Mouse (Mus musculus): ENCODE measurements around the gene Rap2c. TPM values are rescaled to one million over a fixed set of nuclear protein-coding genes. Genes with fewer than 3 reads are reported as not detected.

Gene Rap2c
- polyA plus RNA-seq, 1 experiment: 49.9 TPM

- H3K9me3 ChIP-seq (replicated peaks; ENCODE audit: control insufficient read depth, insufficient read depth, low read length, poor library complexity, severe bottlenecking): no peaks in the 10 kb centered on the region
- peak overlapping the region; percentile 99 for H3K9ac ChIP-seq (ENCODE audit: low read depth, poor library complexity, severe bottlenecking)
- TF ChIP-seq EP300 (IDR thresholded peaks at IDR 0.05; ENCODE audit: insufficient read depth, low read depth, low read length): no peak
- no peak for TF ChIP-seq POLR2A (IDR thresholded peaks at IDR 0.05; ENCODE audit: insufficient read depth, low read length)
- TF ChIP-seq CTCF (IDR thresholded peaks at IDR 0.05; ENCODE audit: low read depth, low read length): no peak
- H3K36me3 ChIP-seq (ENCODE audit: control insufficient read depth, insufficient read depth, low read length, poor library complexity, severe bottlenecking): no peaks in the 10 kb centered on the region; the same call in 1 of the 2 replicates
- no peak overlapping the region for H3K27ac ChIP-seq (ENCODE audit: insufficient read depth, low read length)
- H3K27me3 ChIP-seq (ENCODE audit: control insufficient read depth, insufficient read depth, low read length, poor library complexity, severe bottlenecking): no peaks in the 10 kb centered on the region
- peak overlapping the region; percentile 66 for H3K4me3 ChIP-seq (ENCODE audit: low read depth, low read length)
- no peaks in the 10 kb centered on the region for H3K4me1 ChIP-seq (ENCODE audit: control insufficient read depth, insufficient read depth, low read length)
Observed at GRCm38 (mm10) chrX:51016926-51017325, 892 bp downstream of the Rap2c start.

- H3K27me3 ChIP-seq (ENCODE audit: control insufficient read depth, insufficient read depth, low read length, poor library complexity, severe bottlenecking): no peaks in the 10 kb centered on the region
- TF ChIP-seq POLR2A (IDR thresholded peaks at IDR 0.05; ENCODE audit: insufficient read depth, low read length) (no peak), EP300 (IDR thresholded peaks at IDR 0.05; ENCODE audit: insufficient read depth, low read depth, low read length) (no peak), CTCF (IDR thresholded peaks at IDR 0.05; ENCODE audit: low read depth, low read length) (no peak)
- H3K36me3 ChIP-seq (ENCODE audit: control insufficient read depth, insufficient read depth, low read length, poor library complexity, severe bottlenecking): no peaks in the 10 kb centered on the region; the same call in 1 of the 2 replicates
- no peak overlapping the region for H3K4me3 ChIP-seq (ENCODE audit: low read depth, low read length)
- no peaks in the 10 kb centered on the region for H3K9me3 ChIP-seq (replicated peaks; ENCODE audit: control insufficient read depth, insufficient read depth, low read length, poor library complexity, severe bottlenecking)
- H3K27ac ChIP-seq (ENCODE audit: insufficient read depth, low read length): no peak overlapping the region
- no peak overlapping the region for H3K9ac ChIP-seq (ENCODE audit: low read depth, poor library complexity, severe bottlenecking)
- H3K4me1 ChIP-seq (ENCODE audit: control insufficient read depth, insufficient read depth, low read length): no peaks in the 10 kb centered on the region
Observed at GRCm38 (mm10) chrX:51012280-51012679, 5.5 kb downstream of the Rap2c start.

GRCm38 (mm10) chrX:51010323-51010722 is 7.5 kb downstream of the Rap2c start:
- H3K9me3 ChIP-seq (replicated peaks; ENCODE audit: control insufficient read depth, insufficient read depth, low read length, poor library complexity, severe bottlenecking): no peaks in the 10 kb centered on the region
- H3K4me1 ChIP-seq (ENCODE audit: control insufficient read depth, insufficient read depth, low read length): no peaks in the 10 kb centered on the region
- H3K27me3 ChIP-seq (ENCODE audit: control insufficient read depth, insufficient read depth, low read length, poor library complexity, severe bottlenecking): no peaks in the 10 kb centered on the region
- no peak overlapping the region for H3K27ac ChIP-seq (ENCODE audit: insufficient read depth, low read length)
- H3K4me3 ChIP-seq (ENCODE audit: low read depth, low read length): no peak overlapping the region
- H3K9ac ChIP-seq (ENCODE audit: low read depth, poor library complexity, severe bottlenecking): no peak overlapping the region
- H3K36me3 ChIP-seq (ENCODE audit: control insufficient read depth, insufficient read depth, low read length, poor library complexity, severe bottlenecking): no peaks in the 10 kb centered on the region; the same call in 1 of the 2 replicates
- no peak for TF ChIP-seq CTCF (IDR thresholded peaks at IDR 0.05; ENCODE audit: low read depth, low read length)
- no peak for TF ChIP-seq POLR2A (IDR thresholded peaks at IDR 0.05; ENCODE audit: insufficient read depth, low read length)
- no peak for TF ChIP-seq EP300 (IDR thresholded peaks at IDR 0.05; ENCODE audit: insufficient read depth, low read depth, low read length)

GRCm38 (mm10) chrX:51000791-51001190 is 17.0 kb downstream of the Rap2c start:
- TF ChIP-seq CTCF (IDR thresholded peaks at IDR 0.05; ENCODE audit: low read depth, low read length) (no peak), POLR2A (IDR thresholded peaks at IDR 0.05; ENCODE audit: insufficient read depth, low read length) (no peak), EP300 (IDR thresholded peaks at IDR 0.05; ENCODE audit: insufficient read depth, low read depth, low read length) (no peak)
- H3K9ac ChIP-seq (ENCODE audit: low read depth, poor library complexity, severe bottlenecking): no peak overlapping the region

GRCm38 (mm10) chrX:50995310-50995709 is 22.5 kb downstream of the Rap2c start:
- H3K27ac ChIP-seq (ENCODE audit: insufficient read depth, low read length): no peak overlapping the region
- H3K36me3 ChIP-seq (ENCODE audit: control insufficient read depth, insufficient read depth, low read length, poor library complexity, severe bottlenecking): no peaks in the 10 kb centered on the region
- H3K4me3 ChIP-seq (ENCODE audit: low read depth, low read length): no peak overlapping the region
- H3K4me1 ChIP-seq (ENCODE audit: control insufficient read depth, insufficient read depth, low read length): no peaks in the 10 kb centered on the region
- no peaks in the 10 kb centered on the region for H3K27me3 ChIP-seq (ENCODE audit: control insufficient read depth, insufficient read depth, low read length, poor library complexity, severe bottlenecking)
- no peaks in the 10 kb centered on the region for H3K9me3 ChIP-seq (replicated peaks; ENCODE audit: control insufficient read depth, insufficient read depth, low read length, poor library complexity, severe bottlenecking)
- no peak overlapping the region for H3K9ac ChIP-seq (ENCODE audit: low read depth, poor library complexity, severe bottlenecking)
- no peak for TF ChIP-seq EP300 (IDR thresholded peaks at IDR 0.05; ENCODE audit: insufficient read depth, low read depth, low read length)
- no peak for TF ChIP-seq POLR2A (IDR thresholded peaks at IDR 0.05; ENCODE audit: insufficient read depth, low read length)
- no peak for TF ChIP-seq CTCF (IDR thresholded peaks at IDR 0.05; ENCODE audit: low read depth, low read length)

More at GRCm38 (mm10) chrX:51000791-51001190, 17.0 kb downstream of the Rap2c start:
- H3K27ac ChIP-seq (ENCODE audit: insufficient read depth, low read length): no peak overlapping the region
- no peaks in the 10 kb centered on the region for H3K4me1 ChIP-seq (ENCODE audit: control insufficient read depth, insufficient read depth, low read length)
- H3K27me3 ChIP-seq (ENCODE audit: control insufficient read depth, insufficient read depth, low read length, poor library complexity, severe bottlenecking): no peaks in the 10 kb centered on the region
- H3K36me3 ChIP-seq (ENCODE audit: control insufficient read depth, insufficient read depth, low read length, poor library complexity, severe bottlenecking): no peaks in the 10 kb centered on the region
- no peaks in the 10 kb centered on the region for H3K9me3 ChIP-seq (replicated peaks; ENCODE audit: control insufficient read depth, insufficient read depth, low read length, poor library complexity, severe bottlenecking)
- H3K4me3 ChIP-seq (ENCODE audit: low read depth, low read length): no peak overlapping the region

GRCm38 (mm10) chrX:50991324-50991723 is 26.5 kb downstream of the Rap2c start:
- no peaks in the 10 kb centered on the region for H3K9me3 ChIP-seq (replicated peaks; ENCODE audit: control insufficient read depth, insufficient read depth, low read length, poor library complexity, severe bottlenecking)
- no peaks in the 10 kb centered on the region for H3K4me1 ChIP-seq (ENCODE audit: control insufficient read depth, insufficient read depth, low read length)
- H3K9ac ChIP-seq (ENCODE audit: low read depth, poor library complexity, severe bottlenecking): no peak overlapping the region
- no peak overlapping the region for H3K4me3 ChIP-seq (ENCODE audit: low read depth, low read length)
- H3K27me3 ChIP-seq (ENCODE audit: control insufficient read depth, insufficient read depth, low read length, poor library complexity, severe bottlenecking): no peaks in the 10 kb centered on the region
- TF ChIP-seq POLR2A (IDR thresholded peaks at IDR 0.05; ENCODE audit: insufficient read depth, low read length): no peak
- no peak for TF ChIP-seq CTCF (IDR thresholded peaks at IDR 0.05; ENCODE audit: low read depth, low read length)
- no peak for TF ChIP-seq EP300 (IDR thresholded peaks at IDR 0.05; ENCODE audit: insufficient read depth, low read depth, low read length)
- H3K27ac ChIP-seq (ENCODE audit: insufficient read depth, low read length): no peak overlapping the region
- no peaks in the 10 kb centered on the region for H3K36me3 ChIP-seq (ENCODE audit: control insufficient read depth, insufficient read depth, low read length, poor library complexity, severe bottlenecking)
